Mouse (Mus musculus): ENCODE results near the gene Gpr152.

Gpr152 gene

DNA sequence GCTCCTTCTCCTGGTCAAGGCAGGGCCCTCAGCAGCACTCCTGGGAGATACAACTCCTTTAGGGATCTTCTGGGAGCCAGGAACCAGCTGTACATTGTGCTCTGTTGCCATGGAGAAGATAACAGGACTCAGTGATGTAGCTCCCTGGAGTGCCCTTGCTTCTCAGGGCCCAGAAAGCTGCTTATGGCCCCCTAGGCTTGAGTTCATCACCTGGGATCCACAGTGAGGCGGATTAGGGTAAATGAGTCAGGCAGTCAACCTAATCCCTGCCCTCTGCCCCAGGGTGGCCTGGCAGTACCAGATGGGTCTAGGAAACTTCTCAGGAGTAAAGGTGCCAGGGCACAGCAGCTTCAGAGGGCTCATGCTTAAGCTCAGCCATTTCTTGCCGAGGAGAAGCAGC is at the start of gene Gpr152:
TSS of gene Gpr152 (plus strand) at position 342 of the 400 bp plus-strand sequence.
- DNase-seq (ENCODE audit: low spot score) = no peak

DNA sequence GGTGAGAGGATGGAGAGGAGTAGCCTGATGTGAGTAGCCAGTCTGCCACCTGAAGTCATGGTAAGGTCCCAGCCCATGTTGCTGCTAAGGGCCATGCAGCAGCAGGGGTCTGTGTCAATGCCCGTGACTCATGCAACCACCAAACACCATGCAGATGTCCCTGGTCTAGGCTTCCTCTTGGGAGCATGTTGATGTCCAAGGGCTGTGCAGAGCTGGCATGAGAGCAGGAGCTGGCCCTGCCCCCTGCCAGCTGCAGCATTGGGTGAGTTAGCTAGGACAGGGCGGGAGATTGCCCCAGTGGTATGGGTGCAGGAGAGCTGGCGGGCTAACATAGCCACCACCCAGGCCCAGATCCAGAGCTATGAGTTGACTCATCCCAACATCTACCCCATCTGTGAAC is 49.1 kb upstream of the Gpr152 start:
- no peak for DNase-seq (ENCODE audit: low spot score)

DNA sequence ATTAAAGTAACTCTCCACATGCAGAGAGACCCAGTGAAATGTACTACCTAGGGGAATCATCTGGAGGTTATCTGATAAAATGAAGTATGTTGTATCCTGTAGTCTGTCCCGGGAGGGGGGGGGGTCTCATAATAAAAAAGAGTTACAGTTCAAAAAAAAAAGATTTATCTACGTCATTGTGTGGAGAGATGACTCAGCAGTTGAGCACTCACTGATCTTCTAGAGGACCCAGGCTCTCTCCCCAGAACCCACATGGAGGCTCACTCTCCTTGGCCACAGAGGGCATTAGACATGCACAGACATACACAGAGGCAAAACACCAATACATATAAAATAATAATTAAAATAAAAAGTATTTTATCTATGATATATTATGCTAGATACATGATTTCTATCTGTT is 48.2 kb upstream of the Gpr152 start:
- DNase-seq (ENCODE audit: low spot score) = no peak

DNA sequence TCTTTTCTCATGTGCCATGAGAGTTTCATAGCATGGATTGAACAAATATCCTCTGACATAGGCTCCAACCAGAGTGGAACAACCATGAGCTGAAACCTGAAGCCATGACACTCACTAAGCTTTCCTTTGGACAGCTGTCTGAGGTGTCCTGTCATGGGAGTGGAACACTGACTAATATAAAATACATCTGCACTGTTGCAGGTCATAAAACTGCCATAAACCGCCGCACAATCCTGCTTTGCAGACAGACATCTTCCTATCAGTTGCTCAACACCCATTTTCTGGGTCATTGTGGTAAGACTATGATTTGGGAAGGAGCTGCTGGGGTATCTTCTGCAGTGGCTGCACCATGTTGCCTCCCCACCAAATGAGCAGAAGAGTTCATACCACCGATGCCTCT is 46.8 kb upstream of the Gpr152 start:
- DNase-seq (ENCODE audit: low spot score) = no peak

DNA sequence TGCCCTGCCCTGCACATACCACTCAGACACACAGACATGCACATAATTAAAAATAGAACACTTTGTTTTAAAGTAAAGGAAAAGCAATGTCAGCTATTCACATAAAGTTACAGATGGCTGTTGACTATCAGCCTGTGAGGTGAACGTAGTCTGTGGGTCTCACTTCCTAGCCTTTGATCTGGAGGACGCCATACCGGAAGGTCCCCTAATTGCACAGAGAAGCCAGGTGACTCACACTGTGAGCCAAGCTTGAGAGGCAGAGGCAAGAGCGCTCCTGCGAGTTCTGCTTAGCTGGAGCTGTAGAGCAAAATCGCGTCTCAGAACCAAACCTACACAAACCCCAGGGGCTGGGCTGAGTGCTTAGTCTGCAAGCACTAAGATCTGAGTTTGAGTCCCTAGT is 45.8 kb upstream of the Gpr152 start:
- peak; percentile 74 for DNase-seq (ENCODE audit: low spot score)

DNA sequence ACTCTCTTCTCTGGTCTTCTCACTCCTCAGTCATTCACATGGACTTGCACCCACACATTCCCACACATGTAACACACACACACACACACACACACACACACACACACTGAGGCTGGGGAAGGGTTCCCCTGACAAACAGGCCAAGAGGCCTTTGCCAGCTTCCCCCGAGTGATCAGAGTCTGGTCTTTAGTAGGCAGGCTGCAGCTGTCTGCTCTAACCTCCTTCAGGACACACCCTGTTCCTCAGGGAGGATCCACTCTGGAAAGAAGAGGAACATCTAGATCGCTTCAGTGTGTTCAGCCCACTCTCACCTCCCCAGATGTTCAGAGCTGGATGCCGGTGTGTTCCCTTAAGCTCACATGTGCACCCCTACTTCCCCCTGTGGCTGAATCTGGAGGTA is 45.2 kb upstream of the Gpr152 start:
- no peak for DNase-seq (ENCODE audit: low spot score)

DNA sequence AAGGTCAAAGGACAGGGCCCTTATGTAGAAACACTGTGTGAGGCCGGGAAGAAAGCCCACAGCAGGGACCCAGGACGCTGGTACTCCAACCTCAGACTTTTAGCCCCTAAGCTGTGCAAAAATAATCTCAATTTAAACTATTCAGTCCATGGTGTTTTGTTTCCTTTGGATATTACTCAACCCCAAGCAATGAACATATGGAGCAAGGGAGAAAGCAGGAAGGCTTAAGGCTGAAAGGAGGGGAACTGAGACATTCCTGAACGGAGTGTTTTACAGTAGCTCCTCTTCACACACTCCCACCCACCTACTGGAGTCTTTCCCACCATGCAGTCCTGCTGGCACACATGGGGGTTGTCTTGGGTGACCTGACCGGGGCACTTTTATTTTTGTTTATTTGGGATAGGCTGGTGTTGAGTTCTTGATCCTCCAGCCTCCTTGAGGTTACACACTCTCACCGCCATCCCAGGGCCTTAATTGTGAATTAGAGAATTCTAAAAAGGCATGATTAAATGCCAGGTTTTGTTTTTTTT is 44.7 kb upstream of the Gpr152 start:
- DNase-seq (ENCODE audit: low spot score) = no peak

DNA sequence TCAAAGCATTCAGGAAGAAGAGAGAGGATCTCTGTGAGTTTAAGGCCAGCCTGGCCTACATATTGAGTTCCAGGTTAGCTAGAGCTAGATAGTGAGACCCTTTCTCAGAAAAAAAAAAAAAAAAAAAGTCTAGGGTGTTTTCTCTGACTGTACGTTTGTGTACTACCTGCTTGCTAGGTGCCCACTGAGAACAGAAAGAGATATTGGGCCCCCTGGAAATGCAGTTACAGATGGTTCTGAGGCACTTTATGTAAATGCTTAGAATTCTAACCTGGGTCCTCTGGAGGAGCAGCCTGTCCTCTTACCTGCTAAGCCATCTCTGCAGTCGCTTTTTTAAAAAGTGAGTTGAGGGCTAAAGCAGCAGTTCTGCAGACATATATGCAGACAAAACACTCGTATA is 43.8 kb upstream of the Gpr152 start:
- DNase-seq (ENCODE audit: low spot score) = no peak

DNA sequence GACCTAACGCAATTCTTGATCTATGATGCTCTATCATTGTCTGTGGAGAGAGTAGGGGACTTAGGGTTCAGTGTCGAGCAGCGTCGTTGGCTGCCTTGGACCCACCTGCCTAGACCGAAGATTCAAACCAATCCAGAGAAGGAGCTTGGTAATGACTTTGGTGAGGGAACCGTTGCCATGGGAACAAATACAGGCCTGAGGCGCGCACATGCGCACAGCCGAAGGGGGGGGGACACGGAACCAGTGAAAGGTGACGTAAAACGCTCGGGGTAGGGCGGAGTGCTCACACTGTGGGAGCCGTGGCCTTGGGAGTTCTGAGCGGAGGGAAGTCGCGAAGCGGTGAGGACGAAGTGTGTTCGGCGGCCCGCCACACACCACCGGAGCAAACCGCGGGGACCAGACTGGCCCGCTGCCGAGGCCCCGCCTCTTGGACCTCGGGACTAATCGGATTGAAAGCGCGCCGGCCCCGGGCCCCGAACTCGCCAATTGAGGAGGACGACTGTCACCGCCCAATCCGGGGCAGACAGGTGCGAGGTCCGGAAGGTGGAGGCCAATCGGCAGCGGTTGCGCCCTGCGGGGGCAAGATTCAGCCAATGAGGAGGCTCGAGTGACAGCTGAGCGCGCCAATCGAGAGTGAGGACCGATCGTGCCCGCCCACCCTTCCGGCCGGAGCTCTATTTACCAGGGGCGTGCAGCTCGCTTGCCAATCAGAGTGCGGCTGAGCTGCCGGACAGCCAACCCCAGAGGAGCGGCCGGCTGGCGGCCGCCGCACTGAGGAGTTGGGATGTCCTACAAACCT is 42.7 kb upstream of the Gpr152 start, which contains the start of gene Cdk2ap2:
TSS of gene Cdk2ap2 (plus strand) at position 541 of the 799 bp plus-strand sequence.
- peak; percentile 98 for DNase-seq (ENCODE audit: low spot score)

DNA sequence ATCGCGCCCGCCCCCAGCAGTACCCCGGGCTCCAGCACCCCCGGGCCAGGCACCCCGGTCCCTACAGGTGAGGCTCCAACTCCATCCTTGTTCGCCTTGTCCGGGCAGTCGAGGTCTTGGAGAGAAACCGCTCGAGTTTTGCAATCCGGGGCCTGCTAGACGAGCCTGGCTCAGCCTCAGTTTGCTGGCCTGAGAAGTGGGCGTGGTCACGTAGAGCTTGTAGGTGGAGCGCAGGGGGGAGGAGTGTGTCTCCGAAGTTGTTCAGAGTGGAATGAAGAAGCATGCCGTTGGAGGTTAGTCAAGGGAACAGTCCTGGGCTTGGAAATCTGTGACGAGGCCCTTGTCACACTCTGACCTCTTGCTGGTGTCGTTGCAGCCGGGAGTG is 42.2 kb upstream of the Gpr152 start:
- DNase-seq (ENCODE audit: low spot score) = peak; percentile 77

DNA sequence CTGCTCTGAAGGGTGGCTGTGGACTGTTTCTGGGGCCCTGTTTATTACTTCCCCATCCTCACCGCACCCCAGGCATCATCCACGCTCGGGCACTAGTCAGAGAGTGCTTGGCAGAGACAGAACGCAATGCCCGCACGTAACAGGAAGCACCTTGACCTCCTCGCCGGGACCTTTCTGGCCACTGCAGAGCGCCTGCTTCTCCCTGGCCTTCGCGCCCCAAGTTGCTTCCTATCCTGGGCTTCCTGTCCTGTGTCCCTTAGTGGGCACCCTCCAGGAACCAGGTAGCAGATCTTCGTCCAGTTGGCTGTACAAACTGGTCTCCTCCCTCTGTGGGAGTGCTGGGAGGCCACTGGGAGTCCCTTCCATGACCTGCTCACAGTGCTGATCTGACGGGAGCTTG is 41.2 kb upstream of the Gpr152 start:
- DNase-seq (ENCODE audit: low spot score) = no peak

DNA sequence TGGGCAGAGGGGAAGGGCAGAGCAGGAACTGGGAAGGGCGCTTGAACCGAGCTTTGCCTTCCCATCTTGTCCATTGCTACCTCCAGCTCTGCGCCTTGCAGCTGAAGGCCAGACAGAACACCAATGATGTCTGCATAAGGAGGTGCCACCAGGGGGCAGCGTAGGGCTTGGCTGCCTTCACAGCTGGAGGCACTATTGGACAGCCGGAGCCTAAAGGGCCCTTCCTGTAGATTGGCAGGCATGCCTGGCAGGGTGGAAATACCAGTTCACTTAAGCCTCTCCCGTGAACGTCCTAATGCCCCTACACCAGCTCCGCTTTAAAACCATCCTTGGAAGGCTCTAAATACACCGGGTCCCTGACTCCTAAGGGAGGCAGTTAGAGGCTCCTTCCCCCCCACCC is 40.5 kb upstream of the Gpr152 start:
- peak; percentile 91 for DNase-seq (ENCODE audit: low spot score)

DNA sequence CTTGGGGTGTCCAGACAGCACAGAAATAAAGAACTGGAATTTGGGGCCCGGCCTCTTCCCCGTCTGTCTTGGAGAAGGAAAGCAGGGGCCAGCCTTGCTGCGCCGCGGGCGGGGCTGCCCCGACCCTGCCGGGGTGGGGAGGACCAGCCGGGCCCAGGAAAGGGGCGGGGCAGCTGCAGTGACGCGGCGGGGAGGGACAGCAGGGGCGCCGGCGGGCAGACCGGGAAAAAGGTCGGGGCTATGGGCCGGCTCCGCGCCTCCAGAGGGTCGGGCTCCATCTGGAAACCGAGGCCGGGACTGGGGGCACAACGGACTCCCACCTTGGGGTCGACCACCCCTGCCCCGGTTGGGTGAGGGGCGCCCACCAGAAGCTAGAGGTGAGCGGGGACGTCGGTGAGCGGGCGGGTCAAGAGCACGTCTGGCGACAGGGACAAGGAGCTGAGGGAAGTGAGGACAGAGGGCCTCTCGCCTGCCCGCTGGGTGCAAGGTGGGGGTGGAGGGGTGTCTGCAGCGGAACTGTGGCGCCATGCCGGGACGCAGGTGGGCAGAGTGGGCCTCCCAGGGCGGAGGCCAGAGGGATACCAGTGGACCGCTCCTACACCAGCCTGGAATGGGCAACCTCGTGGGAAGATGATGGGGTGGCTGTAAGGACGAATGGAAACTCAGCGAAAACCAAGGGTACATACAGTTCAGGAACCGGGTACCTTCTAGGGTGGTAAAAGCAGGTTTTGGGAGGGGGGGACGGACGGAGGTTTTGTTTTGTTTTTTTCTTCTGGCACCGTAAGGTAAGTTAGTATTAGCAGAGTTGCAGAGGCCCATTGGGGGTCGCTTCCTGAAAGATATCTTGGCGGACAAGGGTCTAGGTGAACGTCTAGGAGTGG is 39.5 kb upstream of the Gpr152 start, which contains the start of gene Pitpnm1:
TSS of gene Pitpnm1 (plus strand) at position 162 of the 881 bp plus-strand sequence.
- peak; percentile 54 for DNase-seq (ENCODE audit: low spot score)

DNA sequence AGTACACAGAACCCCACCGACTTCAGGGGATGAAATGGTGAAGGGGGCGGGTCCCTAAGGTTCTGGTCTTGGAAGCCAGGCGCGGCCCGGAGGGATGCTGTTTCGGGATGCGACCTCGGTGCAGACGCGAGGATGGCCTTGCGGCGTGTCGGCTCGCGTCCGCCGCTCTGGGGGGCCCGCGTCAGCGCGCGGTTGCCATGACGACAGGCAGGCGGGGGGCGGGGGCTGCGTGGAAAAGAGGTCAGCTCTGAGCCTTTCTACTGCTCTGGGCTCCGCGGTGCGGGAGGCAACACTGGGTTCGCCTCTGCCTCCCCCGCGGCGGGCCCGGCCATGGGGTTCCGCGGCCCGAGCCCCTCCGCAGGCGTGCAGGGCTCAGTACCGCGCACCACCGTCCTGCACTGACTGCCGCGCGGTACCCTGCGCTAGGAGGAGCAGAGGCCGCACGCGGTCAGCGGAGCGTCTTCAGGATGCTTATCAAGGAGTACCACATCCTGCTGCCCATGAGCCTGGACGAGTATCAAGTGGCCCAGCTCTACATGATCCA is 38.8 kb upstream of the Gpr152 start:
- DNase-seq (ENCODE audit: low spot score) = peak; percentile 44

DNA sequence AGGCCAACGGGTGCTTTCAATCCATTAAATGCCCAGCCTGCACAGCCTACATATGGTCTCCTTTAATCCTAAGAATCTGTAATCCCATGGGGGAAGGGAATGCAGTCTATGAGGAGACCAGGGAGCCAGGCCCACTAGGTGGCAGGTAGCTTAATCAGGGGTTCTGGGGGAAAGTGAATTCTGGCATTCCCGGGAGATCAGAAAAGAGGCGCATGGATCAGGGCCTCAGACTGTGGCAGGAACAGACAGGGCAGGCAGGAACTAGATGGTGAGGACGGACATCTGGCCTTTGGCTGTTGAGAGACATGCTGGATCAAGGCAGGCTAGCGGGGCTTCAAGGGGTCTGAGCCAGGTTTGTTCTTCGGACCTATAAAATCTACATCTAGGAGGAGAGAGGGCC is 38.1 kb upstream of the Gpr152 start:
- no peak for DNase-seq (ENCODE audit: low spot score)

DNA sequence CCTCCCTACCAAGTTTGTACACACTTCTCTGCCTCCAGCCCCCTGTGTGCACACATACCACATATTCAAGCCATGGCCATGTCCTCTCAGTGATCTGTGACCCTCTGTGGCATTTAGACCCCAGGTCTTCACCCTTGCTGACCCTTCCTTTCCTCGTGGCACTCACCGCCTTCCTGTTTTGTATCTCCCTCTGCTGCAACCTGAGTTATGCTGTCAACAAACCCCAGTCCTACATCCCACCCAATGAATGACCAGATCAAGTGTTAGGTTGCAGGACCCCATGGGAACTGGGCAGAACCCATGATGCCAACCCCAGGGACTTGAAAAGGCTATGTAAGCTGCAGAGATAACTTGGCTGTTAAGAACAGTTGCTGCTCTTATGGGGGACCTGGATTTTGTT is 37.5 kb upstream of the Gpr152 start:
- DNase-seq (ENCODE audit: low spot score) = no peak

DNA sequence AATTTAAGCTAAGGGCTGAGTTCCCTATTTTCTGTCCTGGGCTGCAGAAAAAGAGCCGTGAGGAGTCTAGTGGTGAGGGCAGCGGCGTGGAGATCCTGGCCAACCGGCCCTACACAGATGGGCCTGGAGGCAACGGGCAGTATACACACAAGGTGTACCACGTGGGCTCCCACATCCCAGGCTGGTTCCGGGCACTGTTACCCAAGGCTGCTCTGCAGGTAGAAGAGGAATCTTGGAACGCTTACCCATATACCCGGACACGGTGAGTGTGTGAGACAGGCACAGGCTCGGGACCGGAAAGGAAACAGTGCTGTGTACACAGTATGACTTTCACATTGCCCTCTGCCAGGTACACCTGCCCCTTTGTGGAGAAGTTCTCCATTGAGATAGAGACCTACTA is 37.0 kb upstream of the Gpr152 start:
- DNase-seq (ENCODE audit: low spot score) = no peak

DNA sequence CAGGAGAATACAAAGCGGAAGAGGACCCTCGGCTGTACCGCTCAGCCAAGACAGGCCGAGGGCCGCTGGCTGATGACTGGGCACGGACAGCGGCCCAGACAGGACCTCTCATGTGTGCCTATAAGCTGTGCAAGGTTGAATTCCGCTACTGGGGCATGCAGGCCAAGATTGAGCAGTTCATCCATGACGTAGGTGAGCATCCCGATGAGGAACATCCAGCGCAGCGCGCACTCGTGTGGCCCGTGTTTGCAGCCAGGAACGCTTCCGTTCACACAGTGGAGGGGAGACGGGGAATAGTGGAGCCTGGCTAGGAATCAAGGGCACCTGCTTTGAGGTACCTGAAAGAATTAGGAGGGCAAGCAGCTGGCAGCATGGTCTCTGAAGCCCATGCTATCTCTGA is 36.3 kb upstream of the Gpr152 start:
- DNase-seq (ENCODE audit: low spot score) = no peak

DNA sequence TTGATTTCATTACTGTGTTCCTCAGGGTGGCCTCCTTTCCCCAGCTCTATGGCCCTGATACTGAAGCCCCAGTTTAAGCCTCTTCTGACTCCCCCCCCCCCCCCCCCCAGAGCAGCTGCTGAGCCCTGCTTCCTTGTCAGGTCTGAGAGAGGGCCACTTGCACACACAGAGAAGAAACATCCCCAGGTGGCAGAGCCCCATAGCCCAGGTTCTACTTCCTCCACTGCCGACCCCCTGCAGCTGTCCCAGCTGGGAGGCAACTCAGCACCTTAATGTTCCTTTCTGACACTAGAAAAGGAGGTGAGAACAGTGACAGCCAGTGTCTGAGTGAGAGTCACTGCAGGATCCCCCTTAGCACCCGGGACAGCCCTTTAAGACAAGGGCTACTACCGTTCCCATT is 35.8 kb upstream of the Gpr152 start:
- no peak for DNase-seq (ENCODE audit: low spot score)

DNA sequence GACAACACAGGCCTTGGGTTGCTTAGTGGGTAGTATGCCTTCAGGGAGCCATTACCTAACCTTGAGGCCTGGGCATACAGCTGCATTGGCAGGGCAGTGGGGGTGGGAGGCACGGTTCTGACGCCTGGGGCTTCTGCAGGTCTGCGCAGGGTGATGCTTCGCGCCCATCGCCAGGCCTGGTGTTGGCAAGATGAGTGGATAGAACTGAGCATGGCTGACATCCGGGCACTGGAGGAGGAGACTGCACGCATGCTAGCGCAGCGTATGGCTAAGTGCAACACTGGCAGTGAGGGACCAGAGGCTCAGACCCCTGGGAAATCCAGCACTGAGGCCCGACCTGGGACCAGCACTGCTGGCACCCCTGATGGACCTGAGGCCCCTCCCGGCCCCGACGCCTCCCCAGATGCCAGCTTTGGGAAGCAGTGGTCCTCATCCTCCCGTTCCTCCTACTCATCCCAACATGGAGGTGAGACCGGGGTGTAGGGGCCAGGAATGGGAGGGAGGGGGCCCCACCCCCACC is 34.9 kb upstream of the Gpr152 start:
- no peak for DNase-seq (ENCODE audit: low spot score)

DNA sequence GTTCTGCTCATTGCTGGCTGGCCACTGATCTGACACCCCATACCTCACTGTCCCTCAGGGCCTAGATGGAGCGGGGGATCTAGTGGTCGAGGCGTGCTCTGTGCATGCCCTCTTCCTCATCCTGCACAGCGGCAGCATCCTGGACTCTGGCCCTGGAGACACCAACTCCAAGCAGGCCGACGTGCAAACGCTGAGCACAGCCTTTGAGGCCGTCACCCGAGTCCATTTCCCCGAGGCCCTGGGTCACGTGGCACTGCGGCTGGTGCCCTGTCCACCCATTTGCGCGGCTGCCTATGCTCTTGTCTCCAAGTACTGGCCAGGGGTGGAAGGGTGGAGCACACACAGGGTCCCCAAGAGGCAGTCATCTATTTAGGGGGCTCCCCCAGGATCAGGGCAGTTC is 32.9 kb upstream of the Gpr152 start:
- DNase-seq (ENCODE audit: low spot score) = no peak

DNA sequence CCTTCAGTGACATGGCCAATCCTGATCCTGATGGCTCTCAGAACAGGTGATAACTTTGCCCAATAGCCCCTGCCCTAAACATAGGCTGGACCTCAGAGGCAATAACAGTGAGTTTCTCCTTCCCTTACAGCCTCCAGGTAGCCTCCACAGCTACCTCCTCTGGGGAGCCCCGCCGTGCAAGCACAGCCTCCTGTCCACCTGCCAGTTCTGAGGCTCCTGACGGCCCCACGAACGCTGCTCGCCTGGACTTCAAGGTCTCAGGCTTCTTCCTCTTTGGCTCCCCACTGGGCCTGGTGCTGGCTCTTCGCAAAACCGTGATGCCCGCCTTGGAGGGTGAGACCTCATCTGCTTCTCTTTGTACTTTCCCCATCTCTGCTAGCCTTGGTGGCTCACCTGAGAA is 31.1 kb upstream of the Gpr152 start:
- DNase-seq (ENCODE audit: low spot score) = no peak
